Mouse (Mus musculus) right cerebral cortex, adult 18-20 months (tissue): ENCODE results near the gene Pold4.
A peak's percentile ranks its signal among the peaks of the same experiment; 100 is the strongest.

Experiments
- DNase-seq: peaks from one replicate; pipeline ENCODE4 v3.0.0; 2022; ENCODE audit warnings: mixed read lengths

Pold4 gene

GRCm38 (mm10) chr19:4279487-4279886, 47.8 kb downstream of the Pold4 start:
- DNase-seq, result no peak

- no peak for DNase-seq
Measured at GRCm38 (mm10) chr19:4280425-4280824, 48.7 kb downstream of the Pold4 start.

GRCm38 (mm10) chr19:4282898-4283553, 51.3 kb downstream of the Pold4 start, which contains the start of gene Ankrd13d:
TSS of gene Ankrd13d (minus strand) at chr19:4283137.
- peak; percentile 93 for DNase-seq
